Mouse (Mus musculus) MEL (cell line): Measurements from ENCODE around the gene Mysm1. TPM values are rescaled to one million over a fixed set of nuclear protein-coding genes. Genes with fewer than 3 reads are reported as not detected.

Source experiments
- CTCF ChIP-seq, 3 experiments: IDR thresholded peaks in 2 of 3; conservative IDR thresholded peaks in 1 of 3; 2 replicates each; pipeline ENCODE4 v1.5.1; 2011 to 2012; ENCODE audit warnings: low read length in 3 of 3, low read depth in 2 of 3, mild to moderate bottlenecking in 2 of 3, improper control_type of control experiment in 1 of 3, inconsistent platforms in 1 of 3, mixed read lengths in 1 of 3, moderate library complexity in 1 of 3; ENCODE audit not compliant: control insufficient read depth in 1 of 3, insufficient read depth in 1 of 3, poor library complexity in 1 of 3, severe bottlenecking in 1 of 3
- ELF1 ChIP-seq: IDR thresholded peaks from 2 replicates; pipeline ENCODE4 v1.6.1; 2014; ENCODE audit warnings: low read depth, mild to moderate bottlenecking, inconsistent platforms, low read length, improper control_type of control experiment, moderate library complexity
- ETS1 ChIP-seq: IDR thresholded peaks from 2 replicates; pipeline ENCODE4 v1.6.1; 2012; ENCODE audit warnings: low read depth, mild to moderate bottlenecking, inconsistent platforms, low read length, improper control_type of control experiment, moderate library complexity
- KAT2A ChIP-seq: conservative IDR thresholded peaks from 2 replicates; pipeline ENCODE4 v1.6.1; 2012; ENCODE audit warnings: low read depth, low read length, improper control_type of control experiment, inconsistent platforms
- MAZ ChIP-seq: IDR thresholded peaks from 2 replicates; pipeline ENCODE4 v1.6.1; 2012; ENCODE audit warnings: low read depth, mild to moderate bottlenecking, inconsistent platforms, low read length, improper control_type of control experiment
- MXI1 ChIP-seq: IDR thresholded peaks from 2 replicates; pipeline ENCODE4 v1.6.1; 2011; ENCODE audit warnings: mild to moderate bottlenecking, low read depth, low read length, improper control_type of control experiment
- POLR2AphosphoS2 ChIP-seq: IDR thresholded peaks from 2 replicates; pipeline ENCODE4 v1.6.1; 2011; ENCODE audit warnings: low read length, improper control_type of control experiment
- POLR2AphosphoS5 ChIP-seq: IDR thresholded peaks from 2 replicates; pipeline ENCODE4 v1.6.1; 2012; ENCODE audit warnings: low read depth, borderline replicate concordance, mild to moderate bottlenecking, inconsistent platforms, low read length, moderate library complexity, mixed read lengths
- RAD21 ChIP-seq: IDR thresholded peaks from 2 replicates; pipeline ENCODE4 v1.6.1; 2011; ENCODE audit warnings: mild to moderate bottlenecking, low read depth, low read length, improper control_type of control experiment
- ZC3H11A ChIP-seq: IDR thresholded peaks from 2 replicates; pipeline ENCODE4 v1.6.1; 2012; ENCODE audit warnings: low read depth, mild to moderate bottlenecking, inconsistent platforms, low read length, improper control_type of control experiment
- polyA plus RNA-seq, 2 experiments: library from polyadenylated mRNA; stranded (reverse) in 1 of 2; unstranded in 1 of 2; fragments of >175 nt in 1 of 2; fragments of >200 nt in 1 of 2; gene quantifications; 2 replicates each; pipeline versions ENCODE4 v1.2.1 to v1.2.4; 2012; ENCODE audit warnings: low replicate concordance in 2 of 2, low read depth in 1 of 2; ENCODE audit not compliant: insufficient read length in 2 of 2, insufficient read depth in 1 of 2, missing spikeins in 1 of 2
- total RNA-seq: library from RNA; depleted of rRNA; stranded (reverse); fragments of 300-350 nt; gene quantifications from 2 replicates; pipeline ENCODE4 v1.2.3, GENCODE M21; 2012; rRNA removed

Gene Mysm1
- total and polyA plus RNA-seq, 3 experiments, result 10.8 to 14.8 TPM; not detected in 1

GRCm38 (mm10) chr4:94900744-94901143, 78.2 kb downstream of the Mysm1 start (continued):
- TF ChIP-seq CTCF (IDR thresholded peaks at IDR 0.05 in 2 of 3, conservative IDR thresholded peaks at IDR 0.05 in 1 of 3; ENCODE audit: control insufficient read depth in 1 of 3, insufficient read depth in 1 of 3, low read depth in 2 of 3, low read length in 3 of 3, poor library complexity in 1 of 3, severe bottlenecking in 1 of 3) (peak; percentile 6 to 78 (median 56); a peak in 4 of 6 replicates), KAT2A (no peak), ZC3H11A (peak; percentile 81), ETS1 (peak; percentile 24; the same call in 1 of the 2 replicates), MAZ (no peak), ELF1 (no peak), POLR2AphosphoS5 (no peak), MXI1 (no peak; the same call in 1 of the 2 replicates), POLR2AphosphoS2 (no peak), RAD21 (peak; percentile 77)
- TF ChIP-seq, all 39 proteins: peak for 11

Other genes starting within 250 kb of the Mysm1 start
- 0.10 and 0.58 TPM in 2 replicates for gene Tek, start 239.8 kb downstream of the Mysm1 start, total RNA-seq
- gene Tek, start 239.8 kb downstream of the Mysm1 start, polyA plus RNA-seq, result under 1 TPM in 1 of 2 experiments, not detected in 1; 0.28 TPM
- not detected in 2 replicates for gene Eqtn, start 50.3 kb downstream of the Mysm1 start, total RNA-seq
- gene Eqtn, start 50.3 kb downstream of the Mysm1 start, polyA plus RNA-seq, result not detected
- not detected in 2 replicates for gene Jun, start 73.1 kb upstream of the Mysm1 start, total RNA-seq
- gene Jun, start 73.1 kb upstream of the Mysm1 start, polyA plus RNA-seq, result not detected